Mouse (Mus musculus): ENCODE results near the gene Ano1.

DNA sequence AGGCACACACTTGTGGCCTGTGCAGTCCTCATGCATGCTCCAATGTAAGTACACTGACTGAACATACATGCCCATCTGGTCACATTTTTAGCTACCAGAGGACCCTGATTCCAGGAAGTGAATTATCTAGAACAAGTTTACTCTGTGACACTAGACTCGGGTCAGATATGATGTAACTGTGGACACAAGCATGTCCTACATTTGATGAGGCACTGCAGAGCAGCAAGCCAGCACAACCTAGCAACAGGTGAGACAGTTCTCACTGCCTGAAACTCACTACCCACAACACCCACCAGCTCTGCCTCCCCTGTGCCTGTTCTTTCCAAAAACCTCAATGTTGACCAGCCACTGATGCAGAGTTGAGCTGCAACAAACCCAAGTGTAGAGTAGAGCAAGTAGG is 201.0 kb downstream of the Ano1 start:
- TF ChIP-seq POLR2A (IDR thresholded peaks at IDR 0.05; ENCODE audit: extremely low read depth, insufficient read depth, low read length) (no peak), CTCF (IDR thresholded peaks at IDR 0.05; ENCODE audit: extremely low read depth, insufficient read depth, low read length) (no peak)
